Mouse (Mus musculus) cerebellum, adult 11 months (tissue): ENCODE measurements around the gene Rfpl4.
A peak's percentile ranks its signal among the peaks of the same experiment; 100 is the strongest.
"Not testable (repeated sequence)": the region's sequence is repeated elsewhere in the genome, so short reads cannot be mapped to it uniquely, and the experiment has no call there.

Experiments used
- DNase-seq: peaks from one replicate; pipeline ENCODE4 v3.0.0; 2022

Gene Rfpl4

GRCm38 (mm10) chr7:5080010-5080751 is 36.6 kb downstream of the Rfpl4 start, which contains the start of gene Epn1:
Gene Epn1, plus strand, starts transcription at chr7:5080235.
- peak; percentile 96 for DNase-seq

- DNase-seq, result not testable (repeated sequence)
These were observed 37.3 kb downstream of the Rfpl4 start for GRCm38 (mm10) chr7:5079365-5080009.

DNA sequence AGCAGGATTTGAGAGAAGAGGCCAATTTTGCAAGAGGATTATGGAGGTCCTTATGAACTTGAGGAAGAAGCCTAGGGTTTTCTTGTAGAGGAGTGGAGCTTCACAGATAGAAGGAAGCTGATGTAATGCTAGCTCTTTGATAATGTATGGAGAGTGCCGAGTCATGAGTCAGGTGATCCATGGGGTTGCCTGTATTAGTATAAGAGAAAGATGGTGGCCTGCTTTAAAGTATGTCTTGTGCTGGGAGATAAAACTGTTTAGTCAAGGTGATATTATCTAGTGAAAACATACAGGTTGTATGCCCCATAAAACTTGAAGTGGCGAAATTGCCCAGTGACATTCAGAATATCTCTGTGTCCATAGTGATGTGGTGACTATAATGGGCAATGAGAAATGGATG is 39.8 kb downstream of the Rfpl4 start:
- no peak for DNase-seq

DNA sequence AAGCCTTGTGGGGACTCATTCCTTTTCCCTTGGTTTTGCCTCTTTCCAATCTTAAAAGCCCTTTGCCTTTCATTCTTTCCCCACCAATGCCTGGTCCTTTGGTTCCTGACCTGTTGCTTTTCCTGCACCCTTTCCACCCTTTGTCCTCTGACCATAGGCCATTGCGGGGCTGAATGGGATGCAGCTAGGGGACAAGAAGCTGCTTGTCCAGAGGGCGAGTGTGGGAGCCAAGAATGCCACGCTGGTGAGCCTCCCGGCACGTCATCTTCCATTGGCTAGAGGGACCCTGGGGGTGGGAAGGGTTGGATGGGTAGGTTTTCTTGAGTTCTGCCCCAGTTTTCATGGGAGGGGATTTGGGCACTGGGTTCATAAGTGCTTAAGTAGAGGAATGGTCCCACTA is 41.8 kb downstream of the Rfpl4 start:
- no peak for DNase-seq

DNA sequence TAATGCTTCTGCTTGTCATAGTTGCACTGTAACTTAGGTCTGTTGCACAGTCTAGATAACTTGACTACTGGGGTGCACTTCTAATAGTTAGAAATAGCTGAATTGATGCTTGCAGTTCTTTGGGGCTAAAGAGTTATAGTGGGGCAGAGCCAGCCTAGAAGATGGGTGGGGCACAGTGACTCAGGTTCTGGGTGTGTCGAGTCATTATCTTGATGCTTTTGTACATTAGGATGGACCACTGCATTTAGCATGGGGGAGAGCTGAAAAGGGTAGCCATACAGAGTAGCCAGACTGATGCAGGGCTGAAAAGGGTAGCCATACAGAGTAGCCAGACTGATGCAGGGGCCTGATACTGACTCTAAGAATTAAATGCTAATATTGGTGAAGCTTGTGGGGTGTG is 43.2 kb downstream of the Rfpl4 start:
- no peak for DNase-seq

GRCm38 (mm10) chr7:5064886-5065285 is 51.9 kb downstream of the Rfpl4 start:
- DNase-seq, result no peak

DNA sequence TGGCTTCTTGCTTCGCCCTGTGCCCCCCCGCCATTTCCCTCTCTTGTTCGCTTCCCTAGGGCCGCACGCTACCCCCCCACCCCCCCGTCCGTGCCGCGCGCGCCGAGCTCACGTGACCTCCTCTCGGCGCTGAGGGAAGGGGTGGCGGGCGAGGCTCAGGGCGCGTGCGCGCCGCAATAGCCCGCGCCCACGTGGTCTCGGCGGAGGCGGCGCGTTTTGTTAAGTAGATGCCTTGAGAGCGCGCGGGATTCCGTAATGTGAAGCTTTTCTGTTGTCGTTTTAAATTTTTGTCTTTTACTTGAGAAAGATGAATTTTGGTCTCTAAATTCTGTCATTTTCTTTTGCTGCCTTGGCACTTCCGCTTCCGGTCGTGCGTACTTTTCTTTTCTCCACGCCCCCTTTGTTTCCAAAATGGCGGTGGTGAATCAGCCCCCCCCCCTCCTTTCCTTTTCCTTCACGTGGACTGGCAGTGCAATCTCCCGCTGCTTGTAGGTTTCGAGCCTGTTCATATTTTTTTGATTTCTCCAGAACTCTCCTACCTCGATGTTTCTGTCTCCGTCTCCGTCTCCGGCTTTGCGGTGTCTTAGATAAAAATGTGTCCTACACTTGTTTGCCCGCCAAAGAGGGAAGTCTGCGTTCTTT is 54.3 kb downstream of the Rfpl4 start:
- no peak for DNase-seq

GRCm38 (mm10) chr7:5061774-5062359 is 54.9 kb downstream of the Rfpl4 start, which contains the start of gene U2af2:
Gene U2af2, plus strand, starts transcription at chr7:5062143.
- peak; percentile 93 for DNase-seq

DNA sequence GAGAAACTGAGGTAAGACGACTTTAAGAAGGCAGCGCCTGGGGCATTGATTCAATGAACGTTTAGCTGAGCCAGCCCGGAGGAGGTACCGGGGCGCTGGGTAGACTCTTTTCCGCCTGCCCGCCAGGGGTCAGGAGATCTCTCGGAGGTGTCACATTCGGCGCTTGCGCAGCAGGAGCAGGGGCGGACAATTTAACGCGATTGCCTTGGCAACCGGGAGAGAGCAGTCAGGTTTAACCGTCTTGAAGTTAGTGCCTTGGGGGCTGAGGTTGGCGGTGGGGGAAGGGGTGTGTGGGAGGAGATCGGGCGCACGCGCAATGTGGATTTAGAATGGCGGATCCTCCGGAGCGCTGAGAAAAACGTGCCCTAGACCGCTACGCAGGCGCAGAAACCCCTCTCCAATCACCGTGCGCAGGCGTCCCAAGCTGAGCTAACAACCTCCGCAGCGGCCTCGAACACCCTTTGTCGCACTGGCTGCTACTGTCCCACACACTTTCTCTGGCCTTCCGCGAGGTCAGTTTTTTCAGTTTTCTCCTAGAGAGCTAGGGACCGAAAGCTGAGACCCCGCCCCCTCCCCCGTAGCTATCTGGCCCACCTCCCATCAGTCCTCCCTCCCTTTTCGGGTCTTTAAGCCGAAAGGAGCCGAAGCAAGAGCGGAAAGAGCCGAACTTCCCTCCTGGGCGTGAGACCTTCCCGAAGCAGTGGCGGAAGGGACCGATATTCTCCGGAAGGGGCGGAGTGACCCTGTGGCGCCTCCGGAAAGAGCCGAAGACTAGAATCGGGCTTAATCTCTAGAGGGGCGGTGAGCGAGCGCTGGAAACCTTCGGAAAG is 55.6 kb downstream of the Rfpl4 start:
- DNase-seq, result peak; percentile 98

- peak; percentile 89 for DNase-seq
These were observed 56.5 kb downstream of the Rfpl4 start for GRCm38 (mm10) chr7:5060239-5060731.
